Mouse (Mus musculus): ENCODE results near the gene Tex44. TPM values are rescaled to one million over a fixed set of nuclear protein-coding genes. Genes with fewer than 3 reads are reported as not detected.

Gene Tex44
- polyA plus RNA-seq, 2 experiments = not detected

GRCm38 (mm10) chr1:86456892-86457581 lies 30.9 kb downstream of the Tex44 start:
- no peak overlapping the region for H3K4me2 ChIP-seq (replicated peaks; ENCODE audit: low read depth, low read length, severe bottlenecking)
- H3K27me3 ChIP-seq (ENCODE audit: control insufficient read depth, insufficient read depth, low read length) = no peaks in the 10 kb centered on the region
- 0 out of 2 replicates have a peak overlapping the region, but pooled peaks have one; percentile 28 for H3K27ac ChIP-seq (replicated peaks; ENCODE audit: low read depth, low read length)
- H3K4me1 ChIP-seq (ENCODE audit: control insufficient read depth, insufficient read depth, low read length) = no peaks in the 10 kb centered on the region
- no peak for TF ChIP-seq POLR2A (IDR thresholded peaks at IDR 0.05; ENCODE audit: borderline replicate concordance, extremely low read depth, insufficient read depth, insufficient read length)
- DNase-seq (ENCODE audit: low spot score) (no peak), ATAC-seq (ENCODE audit: low FRiP score, low read depth) (0 out of 2 replicates have a peak, but pooled peaks have one; percentile 37)
- H3K9ac ChIP-seq (ENCODE audit: low read depth, low read length, severe bottlenecking) = no peak overlapping the region
- WGBS = 45% methylated on average over 13 of the region's 13 CpGs
- H3K9me3 ChIP-seq (ENCODE audit: control insufficient read depth, low read length) = no peaks in the 10 kb centered on the region
- H3K4me3 ChIP-seq (replicated peaks; ENCODE audit: low read length) = no peak overlapping the region
- no peaks in the 10 kb centered on the region for H3K36me3 ChIP-seq (ENCODE audit: control insufficient read depth, insufficient read depth, low read length)

DNA sequence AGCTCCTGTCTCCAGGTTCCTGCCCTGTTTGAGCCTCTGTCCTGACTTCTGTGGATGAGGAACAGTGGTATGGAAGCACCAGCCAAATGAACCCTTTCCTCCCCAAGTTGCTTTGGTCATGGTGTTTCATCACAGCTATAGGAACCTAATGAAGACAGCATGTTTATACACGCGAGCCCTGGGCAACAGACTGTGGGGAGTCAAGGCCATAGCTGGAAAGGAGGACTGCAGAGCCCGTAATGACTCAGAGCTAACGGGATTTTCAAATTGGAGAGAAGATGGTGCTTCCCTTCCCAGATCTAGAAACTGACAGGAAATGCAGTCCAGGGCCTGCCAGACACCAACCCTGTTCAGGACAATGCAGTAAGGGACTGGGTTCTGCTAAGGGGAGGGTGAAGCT lies 33.2 kb downstream of the Tex44 start:
- no peaks in the 10 kb centered on the region for H3K36me3 ChIP-seq (ENCODE audit: control insufficient read depth, insufficient read depth, low read length)
- DNase-seq (ENCODE audit: low spot score) (no peak), ATAC-seq (ENCODE audit: low FRiP score, low read depth) (no peak)
- H3K27ac ChIP-seq (replicated peaks; ENCODE audit: low read depth, low read length) = no peak overlapping the region
- 59% methylated on average over 4 of the region's 4 CpGs for WGBS
- no peaks in the 10 kb centered on the region for H3K27me3 ChIP-seq (ENCODE audit: control insufficient read depth, insufficient read depth, low read length)
- no peak overlapping the region for H3K4me2 ChIP-seq (replicated peaks; ENCODE audit: low read depth, low read length, severe bottlenecking)
- peaks cover 3% of the 10 kb centered on the region; the same call in 1 of the 2 replicates for H3K4me1 ChIP-seq (ENCODE audit: control insufficient read depth, insufficient read depth, low read length)
- H3K4me3 ChIP-seq (replicated peaks; ENCODE audit: low read length) = no peak overlapping the region
- TF ChIP-seq POLR2A (IDR thresholded peaks at IDR 0.05; ENCODE audit: borderline replicate concordance, extremely low read depth, insufficient read depth, insufficient read length) = no peak
- no peak overlapping the region for H3K9ac ChIP-seq (ENCODE audit: low read depth, low read length, severe bottlenecking)
- H3K9me3 ChIP-seq (ENCODE audit: control insufficient read depth, low read length) = no peaks in the 10 kb centered on the region

DNA sequence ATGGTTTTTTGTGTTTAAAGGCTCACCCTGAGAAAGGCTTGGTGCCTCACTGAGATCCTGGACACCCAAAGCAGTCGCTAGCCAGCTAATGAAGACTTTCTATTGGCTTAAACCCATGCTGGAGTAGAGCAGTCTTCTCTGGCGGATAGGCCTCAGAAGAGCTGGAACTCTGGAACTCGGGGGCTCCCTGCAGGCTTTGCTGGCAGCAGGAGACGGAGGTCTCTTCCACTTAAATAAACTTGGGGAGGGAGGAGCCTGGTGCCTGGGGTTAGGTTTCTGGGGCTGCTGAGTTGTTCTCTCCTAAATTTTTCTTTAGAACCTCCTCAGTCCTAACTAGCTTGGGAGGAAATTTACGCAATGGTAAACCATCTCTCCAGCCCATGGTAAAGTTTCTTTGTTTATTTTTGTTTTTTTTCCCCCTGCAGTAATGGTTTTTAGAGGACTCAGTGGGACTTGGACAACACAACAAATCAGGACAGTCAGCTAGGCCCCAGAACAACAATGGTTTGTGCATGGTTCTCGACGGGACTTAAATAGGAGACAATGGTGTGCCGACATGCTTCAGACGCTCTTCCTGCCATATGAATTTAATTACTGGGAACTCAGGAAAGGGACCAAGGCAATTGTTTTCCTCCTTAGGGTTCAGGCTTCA lies 38.2 kb downstream of the Tex44 start:
- Histone ChIP-seq H3K27me3 (ENCODE audit: control insufficient read depth, insufficient read depth, low read length) (no peaks in the 10 kb centered on the region), H3K27ac (replicated peaks; ENCODE audit: low read depth, low read length) (peak overlapping the region; percentile 80), H3K4me2 (replicated peaks; ENCODE audit: low read depth, low read length, severe bottlenecking) (no peak overlapping the region), H3K9me3 (ENCODE audit: control insufficient read depth, low read length) (no peaks in the 10 kb centered on the region), H3K4me1 (ENCODE audit: control insufficient read depth, insufficient read depth, low read length) (peaks cover 10% of the 10 kb centered on the region), H3K4me3 (replicated peaks; ENCODE audit: low read length) (no peak overlapping the region), H3K36me3 (ENCODE audit: control insufficient read depth, insufficient read depth, low read length) (no peaks in the 10 kb centered on the region), H3K9ac (ENCODE audit: low read depth, low read length, severe bottlenecking) (no peak overlapping the region)
- peak; percentile 23; the same call in 1 of the 2 replicates for ATAC-seq (ENCODE audit: low FRiP score, low read depth)
- TF ChIP-seq POLR2A (IDR thresholded peaks at IDR 0.05; ENCODE audit: borderline replicate concordance, extremely low read depth, insufficient read depth, insufficient read length) = no peak
- WGBS = 28% methylated on average over 9 of the region's 9 CpGs
- no peak for DNase-seq (ENCODE audit: low spot score)

- Histone ChIP-seq H3K9ac (ENCODE audit: low read depth, low read length, severe bottlenecking) (no peak overlapping the region), H3K9me3 (ENCODE audit: control insufficient read depth, low read length) (no peaks in the 10 kb centered on the region), H3K4me2 (replicated peaks; ENCODE audit: low read depth, low read length, severe bottlenecking) (no peak overlapping the region), H3K27ac (replicated peaks; ENCODE audit: low read depth, low read length) (peak overlapping the region; percentile 80), H3K4me1 (ENCODE audit: control insufficient read depth, insufficient read depth, low read length) (peaks cover 10% of the 10 kb centered on the region), H3K4me3 (replicated peaks; ENCODE audit: low read length) (no peak overlapping the region), H3K27me3 (ENCODE audit: control insufficient read depth, insufficient read depth, low read length) (no peaks in the 10 kb centered on the region), H3K36me3 (ENCODE audit: control insufficient read depth, insufficient read depth, low read length) (no peaks in the 10 kb centered on the region)
- DNase-seq (ENCODE audit: low spot score) (no peak), ATAC-seq (ENCODE audit: low FRiP score, low read depth) (peak; percentile 19; the same call in 1 of the 2 replicates)
- 24% methylated on average over 4 of the region's 4 CpGs for WGBS
- no peak for TF ChIP-seq POLR2A (IDR thresholded peaks at IDR 0.05; ENCODE audit: borderline replicate concordance, extremely low read depth, insufficient read depth, insufficient read length)
Observed at GRCm38 (mm10) chr1:86464875-86465224, 38.7 kb downstream of the Tex44 start.

DNA sequence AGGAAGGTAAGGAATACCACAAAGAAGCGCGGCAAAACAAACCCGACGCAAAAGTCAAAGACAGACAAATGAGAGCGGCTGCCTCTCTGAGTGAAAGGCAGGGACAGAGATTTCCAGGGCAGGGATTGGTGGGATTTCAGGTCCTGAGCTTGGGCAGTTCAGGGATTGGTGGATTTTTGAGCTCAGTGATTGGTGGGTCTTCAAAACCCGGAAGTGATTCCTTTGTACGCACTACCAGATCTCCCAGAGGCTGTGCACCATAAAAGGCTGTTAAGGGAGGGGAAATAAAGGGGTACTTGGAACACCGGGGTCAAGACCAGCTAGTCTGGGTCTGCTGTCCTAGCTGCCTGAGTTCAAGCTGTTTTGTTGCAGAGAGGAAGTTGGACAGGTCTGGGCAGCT lies 41.3 kb downstream of the Tex44 start:
- Histone ChIP-seq H3K27ac (replicated peaks; ENCODE audit: low read depth, low read length) (no peak overlapping the region), H3K4me1 (ENCODE audit: control insufficient read depth, insufficient read depth, low read length) (peaks cover 19% of the 10 kb centered on the region), H3K27me3 (ENCODE audit: control insufficient read depth, insufficient read depth, low read length) (no peaks in the 10 kb centered on the region), H3K4me2 (replicated peaks; ENCODE audit: low read depth, low read length, severe bottlenecking) (no peak overlapping the region), H3K9me3 (ENCODE audit: control insufficient read depth, low read length) (no peaks in the 10 kb centered on the region), H3K36me3 (ENCODE audit: control insufficient read depth, insufficient read depth, low read length) (no peaks in the 10 kb centered on the region), H3K4me3 (replicated peaks; ENCODE audit: low read length) (no peak overlapping the region), H3K9ac (ENCODE audit: low read depth, low read length, severe bottlenecking) (no peak overlapping the region)
- DNase-seq (ENCODE audit: low spot score) (no peak), ATAC-seq (ENCODE audit: low FRiP score, low read depth) (no peak)
- 85% methylated on average over 8 of the region's 8 CpGs for WGBS
- no peak for TF ChIP-seq POLR2A (IDR thresholded peaks at IDR 0.05; ENCODE audit: borderline replicate concordance, extremely low read depth, insufficient read depth, insufficient read length)
